Mouse (Mus musculus): ENCODE results near the gene Trim56.

DNA sequence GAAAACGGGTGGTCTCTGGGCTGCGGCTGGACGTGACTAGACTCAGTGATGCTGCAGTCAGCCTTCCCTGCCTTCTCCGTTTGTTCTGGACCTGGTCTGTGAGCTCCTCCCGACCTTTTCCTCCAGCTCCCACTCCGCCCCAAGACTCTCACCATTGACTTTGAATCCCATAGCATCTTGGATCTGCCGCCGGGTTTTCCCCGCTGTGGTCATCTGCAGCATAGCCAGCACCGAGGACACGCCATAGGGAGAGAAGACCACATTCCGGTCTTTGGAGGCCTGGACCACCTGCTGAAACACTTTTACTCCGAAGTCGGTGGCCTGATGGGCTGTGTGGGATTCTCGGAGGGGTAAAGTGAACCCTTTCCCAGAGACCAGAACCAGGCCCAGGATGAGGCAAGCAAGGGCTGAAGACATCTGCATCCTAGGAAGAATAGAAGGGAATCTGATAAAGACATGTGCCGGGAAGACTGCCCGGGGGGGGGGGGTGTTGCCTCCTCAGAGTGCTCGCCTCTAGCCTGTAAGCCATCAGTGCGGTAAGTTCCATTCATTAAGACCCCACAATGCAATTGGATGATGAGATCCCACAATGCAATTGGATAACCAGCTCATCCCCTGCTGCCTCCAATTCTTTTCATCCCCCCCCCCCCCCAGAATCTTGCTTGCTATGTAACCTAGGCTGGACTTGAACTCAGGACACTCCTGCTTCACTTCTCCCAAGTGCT lies 45.0 kb downstream of the Trim56 start:
- no peak for TF ChIP-seq CTCF (IDR thresholded peaks at IDR 0.05; ENCODE audit: low read depth, low read length)
- no peak for TF ChIP-seq POLR2A (IDR thresholded peaks at IDR 0.05; ENCODE audit: extremely low read depth, insufficient read depth, low read length)
